Mouse (Mus musculus) frontal cortex, postnatal 10 days (tissue): Measurements from ENCODE around the gene Cnot6.

Experiments used
- DNase-seq, 2 experiments: peaks; one replicate each; pipeline ENCODE4 v3.0.0; 2022; ENCODE audit warnings: low spot score in 2 of 2, mixed read lengths in 1 of 2

The Cnot6 gene

DNA sequence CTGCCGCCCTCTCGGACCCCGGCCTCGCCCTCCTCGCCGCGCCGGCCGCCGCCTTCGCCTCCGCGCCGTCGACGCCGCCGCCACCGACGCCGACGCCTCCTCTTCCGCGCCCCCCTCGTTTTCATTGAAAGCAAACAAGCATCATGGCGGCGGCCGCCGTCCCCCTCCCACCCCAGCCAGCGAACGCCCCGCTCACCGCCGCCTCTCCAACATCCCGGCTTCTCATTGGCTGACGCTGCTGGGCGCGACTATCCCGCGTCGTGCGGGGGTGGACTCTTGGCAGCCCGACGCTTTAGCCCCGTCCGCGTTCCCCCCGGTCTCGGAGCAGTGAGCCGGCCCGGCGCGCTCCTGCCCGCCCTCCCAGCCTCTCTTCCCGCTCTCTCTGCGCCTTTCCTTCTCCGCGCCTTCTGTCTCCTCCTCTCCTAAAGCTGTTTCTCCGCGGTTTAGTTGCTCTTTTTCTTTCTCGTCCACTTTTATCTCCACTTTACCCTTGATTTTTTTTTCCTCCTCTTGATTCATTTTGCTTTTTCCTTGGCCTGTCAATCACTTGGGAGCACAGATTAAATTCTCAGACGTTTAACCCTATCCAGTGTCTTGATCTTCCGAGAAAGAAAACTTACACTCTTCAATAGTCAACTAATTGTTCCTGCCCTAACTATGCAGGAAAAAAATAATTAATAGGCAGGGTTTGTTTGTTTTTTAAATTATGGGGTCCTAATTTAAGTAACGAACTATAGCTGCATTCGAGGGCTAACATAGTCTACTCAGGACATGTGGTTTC is at the start of gene Cnot6:
Gene Cnot6 (minus strand): TSS at position 169 of the 781 bp plus-strand sequence.
- peak; percentile 94 to 97 for DNase-seq

- DNase-seq = no peak
Observed at GRCm38 (mm10) chr11:49761130-49761529, 48.6 kb upstream of the Cnot6 start.

- no peak for DNase-seq
Observed at GRCm38 (mm10) chr11:49758096-49758495, 45.6 kb upstream of the Cnot6 start.

- no peak for DNase-seq
Observed at GRCm38 (mm10) chr11:49754958-49755665, 42.6 kb upstream of the Cnot6 start.

- DNase-seq = no peak
Observed at GRCm38 (mm10) chr11:49746756-49747155, 34.2 kb upstream of the Cnot6 start.

DNA sequence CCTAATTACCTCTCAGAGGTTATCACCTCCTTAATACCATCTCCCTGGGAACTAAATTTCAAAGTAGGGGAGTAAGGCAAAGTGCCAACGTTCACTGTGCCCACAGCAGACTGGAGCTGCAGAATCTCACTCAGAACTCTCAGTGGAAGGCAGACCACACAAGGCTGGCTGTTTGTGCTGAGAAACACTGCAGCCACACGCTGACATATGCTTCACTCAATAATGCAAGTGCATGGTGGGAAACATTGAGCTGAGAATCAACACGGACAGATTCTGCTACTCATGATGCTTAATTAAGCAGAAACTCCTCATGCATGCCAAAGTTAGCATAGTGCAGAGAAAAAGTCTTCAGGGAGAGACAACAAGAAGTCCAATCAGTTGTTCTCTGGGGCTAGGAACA is 33.3 kb upstream of the Cnot6 start:
- DNase-seq = no peak

- DNase-seq = no peak
Observed at GRCm38 (mm10) chr11:49744981-49745380, 32.5 kb upstream of the Cnot6 start.

- no peak for DNase-seq
Observed at GRCm38 (mm10) chr11:49743634-49744033, 31.1 kb upstream of the Cnot6 start.

- no peak for DNase-seq
Observed at GRCm38 (mm10) chr11:49742248-49742647, 29.7 kb upstream of the Cnot6 start.

DNA sequence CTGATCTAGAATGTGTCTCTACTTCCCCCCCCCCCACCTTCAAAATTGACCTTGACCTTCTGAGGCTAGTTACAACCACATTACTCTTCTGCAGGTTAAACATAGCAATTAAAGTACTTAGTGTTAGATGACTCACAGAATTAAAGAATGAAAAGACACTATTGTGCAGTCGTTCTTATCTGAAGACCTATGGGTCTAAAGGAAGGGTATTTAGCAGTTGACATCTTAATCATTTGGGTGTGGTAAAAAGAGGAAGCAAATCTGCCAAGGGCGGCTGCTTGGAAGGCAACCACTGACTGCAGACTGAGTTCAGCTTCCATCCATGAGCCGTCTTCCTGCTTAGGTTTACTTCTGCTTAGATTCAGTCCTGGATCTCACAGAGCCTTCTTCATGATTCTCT is 27.3 kb upstream of the Cnot6 start:
- no peak for DNase-seq

GRCm38 (mm10) chr11:49738659-49739406 is 26.3 kb upstream of the Cnot6 start:
- no peak for DNase-seq

DNA sequence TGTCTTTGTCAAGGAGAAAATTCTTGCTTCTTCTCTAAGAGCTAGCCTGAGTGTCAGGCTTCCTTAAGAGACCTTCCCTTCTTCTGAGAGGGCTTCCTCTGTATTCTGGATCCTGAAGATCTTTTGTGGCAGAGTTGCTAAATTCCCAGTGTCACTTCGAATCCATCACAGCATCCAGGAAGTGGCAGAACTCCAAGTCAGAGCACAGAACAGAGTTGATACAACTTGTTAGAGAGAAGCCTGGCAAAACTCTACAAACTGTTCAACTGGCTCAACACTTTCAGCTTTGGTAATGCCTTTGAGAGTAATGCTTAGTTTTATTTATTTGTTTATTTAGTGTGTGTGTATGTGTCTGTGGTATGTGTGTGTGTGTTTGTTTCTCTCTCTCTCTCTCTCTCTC is 25.1 kb upstream of the Cnot6 start:
- no peak for DNase-seq

- no peak for DNase-seq
Observed at GRCm38 (mm10) chr11:49734771-49735170, 22.2 kb upstream of the Cnot6 start.

- no peak for DNase-seq
Observed at GRCm38 (mm10) chr11:49730275-49730948, 17.9 kb upstream of the Cnot6 start.

- DNase-seq = peak in 1 of 2 experiments; percentile 61
Observed at GRCm38 (mm10) chr11:49727877-49728276, 15.4 kb upstream of the Cnot6 start.

- DNase-seq = no peak
Observed at GRCm38 (mm10) chr11:49726800-49727199, 14.3 kb upstream of the Cnot6 start.

GRCm38 (mm10) chr11:49724676-49725075 is 12.2 kb upstream of the Cnot6 start:
- DNase-seq = no peak

DNA sequence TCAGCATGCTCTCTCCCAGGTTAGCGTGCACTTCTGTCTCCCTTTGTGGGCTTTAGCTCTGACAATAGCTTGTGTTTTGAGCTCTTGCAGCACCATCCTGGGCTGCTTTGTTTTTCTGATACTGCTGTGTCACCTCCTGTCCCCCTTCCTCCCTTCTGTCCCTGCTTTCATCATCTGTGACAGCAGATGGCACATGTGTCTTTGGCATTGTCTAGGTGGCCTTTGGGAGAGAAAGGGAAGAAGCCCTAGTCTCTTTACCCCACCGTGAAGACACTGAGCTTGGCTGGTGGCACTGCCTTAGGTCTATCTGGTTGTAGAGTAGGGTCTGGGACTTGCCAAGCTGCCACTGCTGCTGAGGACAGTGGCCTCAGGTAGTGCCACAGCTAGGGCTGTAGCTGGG is 10.8 kb upstream of the Cnot6 start:
- DNase-seq = no peak

- no peak for DNase-seq
Observed at GRCm38 (mm10) chr11:49722692-49723091, 10.2 kb upstream of the Cnot6 start.

DNA sequence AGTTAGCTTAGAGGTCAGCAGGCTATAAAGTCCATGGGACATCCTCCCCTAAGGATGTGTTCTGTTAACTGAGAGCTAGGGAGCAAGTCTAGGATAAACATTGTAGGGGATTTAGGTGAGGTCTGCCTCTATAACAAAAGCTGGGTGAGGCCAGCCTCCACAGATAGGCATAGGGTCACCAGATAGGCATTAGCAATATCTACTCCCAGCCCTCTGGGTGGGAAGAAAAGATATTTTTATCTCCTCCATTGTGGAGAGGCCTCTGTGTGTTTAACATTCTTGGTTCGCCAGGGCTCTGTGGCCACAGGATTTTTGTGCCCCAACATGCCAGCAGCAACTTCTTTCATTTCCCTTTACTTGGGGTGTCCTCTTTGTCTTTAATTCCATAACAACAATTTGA is 8.8 kb upstream of the Cnot6 start:
- DNase-seq = no peak

- DNase-seq = no peak
Observed at GRCm38 (mm10) chr11:49719466-49720151, 7.1 kb upstream of the Cnot6 start.
